ENCODE assay signal across 33 mouse cellular contexts in the genomic region with DNA sequence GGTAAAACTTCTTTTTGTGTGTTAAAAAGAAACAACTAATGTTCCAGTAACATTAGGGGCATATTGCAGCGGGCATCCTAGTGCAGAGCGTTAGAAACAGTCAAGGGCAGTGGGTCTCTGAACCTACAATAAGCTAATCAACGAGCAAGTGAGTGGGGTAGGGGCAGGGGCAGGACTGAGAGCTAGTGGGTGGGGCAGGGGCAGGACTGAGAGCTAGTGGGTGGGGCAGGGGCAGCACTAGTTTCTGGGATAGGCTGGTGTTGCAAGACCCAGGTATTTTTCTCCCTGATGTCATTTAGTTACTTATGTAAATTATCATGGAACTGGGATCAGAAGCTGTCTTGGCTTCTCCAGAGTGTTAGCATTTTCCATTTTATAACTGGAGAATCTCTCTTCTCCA.
DNase-seq lines count a peak whose midpoint lies in the region; ATAC-seq and TF ChIP-seq lines count a peak whose summit lies in the region.
"Had no signal": no experiment of that assay in that cellular context is flagged by ENCODE, and none has a peak within 500 bp of the region (broad histone marks: within the 10 kb centered on the region; RNA-seq: fewer than 3 reads in every experiment).

No protein-coding gene starts in this region.

- H3K36me3 ChIP-seq in ES-E14 (ENCODE audit: control insufficient read depth, insufficient read depth, low read length, poor library complexity, severe bottlenecking) = peaks cover 17% of the 10 kb centered on the region
- H3K36me3 ChIP-seq in lung, embryonic 15.5 days = no peaks in the 10 kb centered on the region
- no peaks in the 10 kb centered on the region for H3K36me3 ChIP-seq in embryonic facial prominence, embryonic 10.5 days (replicated peaks)
- H3K36me3 ChIP-seq: embryonic facial prominence, embryonic 12.5 days; forebrain, embryonic 15.5 days; heart, embryonic 13.5 days; hindbrain, embryonic 10.5 days; intestine, embryonic 15.5 days; limb, embryonic 10.5 days; limb, embryonic 15.5 days; liver, embryonic 15.5 days; midbrain, embryonic 10.5 days; midbrain, embryonic 15.5 days; neural tube, embryonic 15.5 days; stomach, embryonic 15.5 days had no signal

- no peak overlapping the region for H3K27ac ChIP-seq in ES-E14 (ENCODE audit: insufficient read depth, low read depth, low read length, poor library complexity, severe bottlenecking)
- peak overlapping the region; percentile 41; the same call in 1 of the 2 replicates for H3K27ac ChIP-seq in lung, embryonic 15.5 days
- H3K27ac ChIP-seq in embryonic facial prominence, embryonic 10.5 days (replicated peaks) = no peak overlapping the region
- H3K27ac ChIP-seq: embryonic facial prominence, embryonic 12.5 days; forebrain, embryonic 15.5 days; gastrocnemius, adult 2 months; heart, embryonic 13.5 days; hindbrain, embryonic 10.5 days; intestine, embryonic 15.5 days; limb, embryonic 10.5 days; limb, embryonic 15.5 days; liver, embryonic 15.5 days; midbrain, embryonic 10.5 days; midbrain, embryonic 15.5 days; neural tube, embryonic 15.5 days; stomach, embryonic 15.5 days had no signal

- no peaks in the 10 kb centered on the region for H3K9me3 ChIP-seq in ES-E14 (ENCODE audit: control insufficient read depth, insufficient read depth, low read depth, low read length)
- H3K9me3 ChIP-seq in lung, embryonic 15.5 days = no peaks in the 10 kb centered on the region
- H3K9me3 ChIP-seq in embryonic facial prominence, embryonic 10.5 days = no peaks in the 10 kb centered on the region
- H3K9me3 ChIP-seq: embryonic facial prominence, embryonic 12.5 days; forebrain, embryonic 15.5 days; heart, embryonic 13.5 days; hindbrain, embryonic 10.5 days; intestine, embryonic 15.5 days; limb, embryonic 10.5 days; limb, embryonic 15.5 days; liver, embryonic 15.5 days; midbrain, embryonic 10.5 days; midbrain, embryonic 15.5 days; neural tube, embryonic 15.5 days; stomach, embryonic 15.5 days had no signal

- ATAC-seq in lung, embryonic 15.5 days (ENCODE audit: borderline replicate concordance, extremely low read depth, low FRiP score, low TSS enrichment) = 0 out of 2 replicates have a peak, but pooled peaks have one; percentile 38
- ATAC-seq: activated CD4-positive, CD25-positive, alpha-beta regulatory T cell, adult 4 months; forebrain, embryonic 15.5 days; hindbrain, embryonic 16.5 days; intestine, embryonic 15.5 days; midbrain, embryonic 15.5 days had no signal

- H3K27me3 ChIP-seq in lung, embryonic 15.5 days = no peaks in the 10 kb centered on the region
- H3K27me3 ChIP-seq in embryonic facial prominence, embryonic 10.5 days (replicated peaks; ENCODE audit: low read depth, poor library complexity, severe bottlenecking) = no peaks in the 10 kb centered on the region
- H3K27me3 ChIP-seq: embryonic facial prominence, embryonic 12.5 days; forebrain, embryonic 15.5 days; heart, embryonic 13.5 days; intestine, embryonic 15.5 days; limb, embryonic 15.5 days; liver, embryonic 15.5 days; midbrain, embryonic 15.5 days; neural tube, embryonic 15.5 days; stomach, embryonic 15.5 days had no signal

- in situ Hi-C loops in ES-E14 (cut with MboI; ENCODE audit: low sequenced_read_pairs in 2 of 2, unreplicated experiment in 2 of 2) = no loop called here

- no peak overlapping the region for H3K4me3 ChIP-seq in ES-E14 (ENCODE audit: insufficient read depth in 1 of 2, low read depth in 1 of 2, low read length in 2 of 2, poor library complexity in 1 of 2, severe bottlenecking in 1 of 2)
- no peak overlapping the region for H3K4me3 ChIP-seq in lung, embryonic 15.5 days
- no peak overlapping the region for H3K4me3 ChIP-seq in embryonic facial prominence, embryonic 10.5 days
- H3K4me3 ChIP-seq: embryonic facial prominence, embryonic 12.5 days; forebrain, embryonic 15.5 days; gastrocnemius, adult 2 months; heart, embryonic 13.5 days; hindbrain, embryonic 10.5 days; intestine, embryonic 15.5 days; limb, embryonic 10.5 days; limb, embryonic 15.5 days; liver, embryonic 15.5 days; midbrain, embryonic 10.5 days; midbrain, embryonic 15.5 days; neural tube, embryonic 15.5 days; stomach, embryonic 15.5 days had no signal

- H3K4me2 ChIP-seq in lung, embryonic 15.5 days = no peak overlapping the region
- H3K4me2 ChIP-seq: embryonic facial prominence, embryonic 12.5 days; forebrain, embryonic 15.5 days; heart, embryonic 13.5 days; intestine, embryonic 15.5 days; limb, embryonic 15.5 days; liver, embryonic 15.5 days; midbrain, embryonic 15.5 days; neural tube, embryonic 15.5 days; stomach, embryonic 15.5 days had no signal

- DNase-seq in ES-E14 (ENCODE audit: low read depth, low spot score) = peak; percentile 36
- peak; percentile 83 for DNase-seq in R1 (ENCODE audit: low read depth, low spot score)
- DNase-seq in lung, postnatal 25 days (ENCODE audit: low spot score) = peak; percentile 50
- no peak for DNase-seq in embryonic facial prominence, embryonic 10.5 days (ENCODE audit: low spot score)
- no peak for DNase-seq in right cerebral cortex, postnatal 4 days
- DNase-seq in yolk sac, embryonic 10.5 days (ENCODE audit: low spot score) = no peak
- DNase-seq: adrenal gland, adult 2 months; adrenal gland, postnatal 36 days; B cell, adult 2 months; cerebellum, adult 18-20 months; cerebellum, postnatal 14 days; gastrocnemius, adult 2 months; heart, postnatal 10 days; kidney, adult 2 months; kidney, postnatal 10 days; retina, postnatal 1 day; right cerebral cortex, postnatal 14 days; thymus, postnatal 14 days had no signal

- H3K4me1 ChIP-seq in ES-E14 (ENCODE audit: control insufficient read depth in 2 of 2, insufficient read depth in 2 of 2, low read length in 2 of 2, poor library complexity in 1 of 2) = peaks cover 21 to 36% of the 10 kb centered on the region in 2 experiments
- H3K4me1 ChIP-seq in lung, embryonic 15.5 days = no peaks in the 10 kb centered on the region
- H3K4me1 ChIP-seq in embryonic facial prominence, embryonic 10.5 days = no peaks in the 10 kb centered on the region
- H3K4me1 ChIP-seq: embryonic facial prominence, embryonic 12.5 days; forebrain, embryonic 15.5 days; heart, embryonic 13.5 days; hindbrain, embryonic 10.5 days; intestine, embryonic 15.5 days; limb, embryonic 10.5 days; limb, embryonic 15.5 days; liver, embryonic 15.5 days; midbrain, embryonic 10.5 days; midbrain, embryonic 15.5 days; neural tube, embryonic 15.5 days; stomach, embryonic 15.5 days had no signal

- no peak overlapping the region for H3K9ac ChIP-seq in ES-E14 (ENCODE audit: insufficient read depth, low read depth, low read length, poor library complexity, severe bottlenecking)
- no peak overlapping the region for H3K9ac ChIP-seq in lung, embryonic 15.5 days
- H3K9ac ChIP-seq: embryonic facial prominence, embryonic 12.5 days; forebrain, embryonic 15.5 days; heart, embryonic 13.5 days; intestine, embryonic 15.5 days; limb, embryonic 15.5 days; liver, embryonic 15.5 days; midbrain, embryonic 15.5 days; neural tube, embryonic 15.5 days; stomach, embryonic 15.5 days had no signal

- WGBS in lung, embryonic 15.5 days = 51% methylated on average over 3 of the region's 3 CpGs
- WGBS in embryonic facial prominence, embryonic 10.5 days = 79% methylated on average over 3 of the region's 3 CpGs

TF ChIP-seq in ES-E14, 5 proteins besides CTCF, POLR2A, EP300 and RAD21:
- no peak for TF ChIP-seq HCFC1 (IDR thresholded peaks at IDR 0.05; ENCODE audit: borderline replicate concordance, insufficient read depth, low read length)
- no peak for TF ChIP-seq ZC3H11A (IDR thresholded peaks at IDR 0.05; ENCODE audit: borderline replicate concordance, low read depth, low read length)
- TF ChIP-seq MAFK (IDR thresholded peaks at IDR 0.05; ENCODE audit: insufficient read depth, low read depth, low read length) = no peak
- TF ChIP-seq ZNF384 (IDR thresholded peaks at IDR 0.05; ENCODE audit: low read depth, low read length) = no peak
- TF ChIP-seq CHD2 (IDR thresholded peaks at IDR 0.05; ENCODE audit: low read depth, low read length) = no peak

Comparison
In these comparisons a context has a peak if more than half of its experiments do, and no peak if none do; other contexts are left out.
1. DNase-seq: peak in ES-E14 (single experiment), R1 (single experiment) and lung, postnatal 25 days (single experiment); none in embryonic facial prominence, embryonic 10.5 days (single experiment), right cerebral cortex, postnatal 4 days (single experiment) and yolk sac, embryonic 10.5 days (single experiment).